Mouse (Mus musculus) heart, embryonic 13.5 days (tissue): ENCODE data around the gene Itsn1. TPM values are rescaled to one million over a fixed set of nuclear protein-coding genes. Genes with fewer than 3 reads are reported as not detected.

Source experiments
- ATAC-seq: fragments of 200-750 bp; cut with Nextera tagmentation; 2 replicates; pipeline ENCODE4 v1.8.0; 2017; ENCODE audit warnings: moderate TSS enrichment; ENCODE audit not compliant: insufficient number of reproducible peaks, low FRiP score, low TSS enrichment; ENCODE audit errors: extremely low read depth
- H3K27ac ChIP-seq: fragments of 300-500 bp; sonication (generic); replicated peaks from 2 replicates; pipeline ENCODE4 v1.5.1; 2015; ENCODE audit warnings: moderate library complexity, mild to moderate bottlenecking, inconsistent platforms
- H3K27me3 ChIP-seq: fragments of 300-500 bp; sonication (generic); replicated peaks from 2 replicates; pipeline ENCODE4 v1.6.1; 2015; ENCODE audit warnings: mild to moderate bottlenecking, inconsistent platforms
- H3K36me3 ChIP-seq: fragments of 300-500 bp; sonication (generic); 2 replicates; pipeline ENCODE4 v1.6.1; 2015; ENCODE audit warnings: mild to moderate bottlenecking, inconsistent platforms
- H3K4me1 ChIP-seq: fragments of 300-500 bp; sonication (generic); 2 replicates; pipeline ENCODE4 v1.6.1; 2015; ENCODE audit warnings: inconsistent platforms
- H3K4me2 ChIP-seq: fragments of 300-500 bp; sonication (generic); 2 replicates; pipeline ENCODE4 v1.6.1; 2015; ENCODE audit warnings: inconsistent platforms, mild to moderate bottlenecking, moderate library complexity
- H3K4me3 ChIP-seq: fragments of 300-500 bp; sonication (generic); 2 replicates; pipeline ENCODE4 v1.5.1; 2015; ENCODE audit warnings: moderate library complexity, mild to moderate bottlenecking, inconsistent platforms
- H3K9ac ChIP-seq: fragments of 300-500 bp; sonication (generic); 2 replicates; pipeline ENCODE4 v1.6.1; 2015; ENCODE audit warnings: inconsistent platforms, mild to moderate bottlenecking, moderate library complexity
- H3K9me3 ChIP-seq: fragments of 300-500 bp; sonication (generic); 2 replicates; pipeline ENCODE4 v1.6.1; 2016; ENCODE audit warnings: inconsistent platforms
- WGBS: fragments of 180-500 bp; shearing (Covaris S2); methylation state at CpG from one replicate; pipeline ENCODE4 v1.1.7; 2015; ENCODE audit warnings: mixed read lengths; 5-methylcytosine and 5-hydroxymethylcytosine counted together
- polyA plus RNA-seq: library from polyadenylated mRNA; unstranded; fragments of >200 nt; fragmentation: Nextera tagmentation; extraction: Ambion mirVana; gene quantifications from 2 replicates; pipeline ENCODE4 v1.2.1, GENCODE M21; 2015

The Itsn1 gene
- polyA plus RNA-seq, 1 experiment from 2014 or later, result 19.5 TPM

DNA sequence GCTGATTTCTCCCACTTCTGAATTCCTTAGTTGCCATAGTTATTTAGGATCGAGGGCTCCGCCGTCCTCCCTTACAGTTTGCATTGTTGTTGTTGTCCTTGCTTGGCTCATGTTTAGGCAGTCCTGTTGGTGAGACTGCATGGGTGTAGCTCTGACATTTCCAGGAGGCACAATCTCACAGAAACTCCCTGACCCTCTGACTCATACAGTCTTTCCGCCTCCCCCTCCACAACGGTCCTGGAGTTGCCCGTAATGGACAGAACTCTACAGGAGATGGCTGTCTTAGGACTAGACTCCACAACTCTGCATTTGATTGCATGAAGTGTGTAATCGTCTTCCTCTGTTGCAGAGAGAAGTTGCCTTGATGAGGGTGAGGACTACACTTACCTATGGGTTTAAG lies 65.2 kb downstream of the Itsn1 start:
- no peaks in the 10 kb centered on the region for H3K9me3 ChIP-seq
- H3K36me3 ChIP-seq, result peaks cover 28% of the 10 kb centered on the region
- no peak overlapping the region; the same call in 1 of the 2 replicates for H3K9ac ChIP-seq
- H3K4me2 ChIP-seq, result peak overlapping the region; percentile 50
- H3K27me3 ChIP-seq, result no peaks in the 10 kb centered on the region
- ATAC-seq, result no peak
- no peak overlapping the region for H3K4me3 ChIP-seq
- peak overlapping the region; percentile 83 for H3K27ac ChIP-seq
- peaks cover 56% of the 10 kb centered on the region for H3K4me1 ChIP-seq
- 64% methylated on average over 7 of the region's 7 CpGs for WGBS

DNA sequence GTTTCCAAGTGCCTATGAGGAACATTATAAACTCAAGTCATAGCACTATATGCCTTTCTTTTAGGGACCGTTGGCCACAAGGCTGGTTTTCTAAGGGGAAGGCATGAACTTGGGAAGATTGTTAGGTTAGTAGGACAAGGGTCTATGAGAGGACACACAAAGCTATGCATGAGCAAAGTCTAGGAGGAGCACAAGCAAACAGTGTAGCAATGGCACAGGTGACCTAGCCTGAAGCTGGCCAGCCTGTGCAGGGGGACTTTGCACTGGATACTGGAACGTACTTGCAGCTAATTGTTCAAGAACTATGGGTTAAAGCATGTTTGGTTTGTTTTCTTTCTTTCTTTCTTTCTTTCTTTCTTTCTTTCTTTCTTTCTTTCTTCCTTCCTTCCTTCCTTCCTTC lies 66.0 kb downstream of the Itsn1 start:
- ATAC-seq, result no peak
- 95% methylated on average over 2 of the region's 2 CpGs for WGBS
- Histone ChIP-seq H3K4me3 (no peak overlapping the region), H3K36me3 (peaks cover 28% of the 10 kb centered on the region), H3K27ac (0 out of 2 replicates have a peak overlapping the region, but pooled peaks have one; percentile 83), H3K4me2 (no peak overlapping the region), H3K9ac (no peak overlapping the region), H3K9me3 (no peaks in the 10 kb centered on the region), H3K27me3 (no peaks in the 10 kb centered on the region), H3K4me1 (peaks cover 49% of the 10 kb centered on the region)

DNA sequence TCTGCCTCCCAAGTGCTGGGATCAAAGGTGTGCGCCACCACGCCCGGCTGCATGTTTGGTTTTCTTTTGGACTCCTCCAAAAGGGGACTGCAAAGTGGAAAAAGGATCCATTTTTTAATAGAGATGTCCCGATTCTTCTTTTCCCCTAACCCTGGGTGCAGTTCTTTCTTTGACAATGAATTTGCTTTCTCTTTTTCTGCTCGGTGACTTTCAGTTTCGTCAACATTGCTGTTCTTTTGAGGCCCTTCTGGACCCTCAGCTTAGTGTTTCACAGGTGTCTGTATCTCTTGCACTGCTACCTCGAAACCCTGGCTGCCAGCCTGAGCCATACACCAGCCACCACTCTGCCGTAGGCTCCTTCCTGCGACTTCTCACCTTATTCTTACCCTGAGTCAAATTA lies 66.5 kb downstream of the Itsn1 start:
- ATAC-seq, result no peak
- H3K27me3 ChIP-seq, result no peaks in the 10 kb centered on the region
- peaks cover 43% of the 10 kb centered on the region for H3K4me1 ChIP-seq
- 90% methylated on average over 9 of the region's 9 CpGs for WGBS
- H3K36me3 ChIP-seq, result peaks cover 28% of the 10 kb centered on the region
- H3K27ac ChIP-seq, result no peak overlapping the region
- H3K9ac ChIP-seq, result no peak overlapping the region
- no peak overlapping the region for H3K4me3 ChIP-seq
- no peaks in the 10 kb centered on the region for H3K9me3 ChIP-seq
- H3K4me2 ChIP-seq, result no peak overlapping the region

DNA sequence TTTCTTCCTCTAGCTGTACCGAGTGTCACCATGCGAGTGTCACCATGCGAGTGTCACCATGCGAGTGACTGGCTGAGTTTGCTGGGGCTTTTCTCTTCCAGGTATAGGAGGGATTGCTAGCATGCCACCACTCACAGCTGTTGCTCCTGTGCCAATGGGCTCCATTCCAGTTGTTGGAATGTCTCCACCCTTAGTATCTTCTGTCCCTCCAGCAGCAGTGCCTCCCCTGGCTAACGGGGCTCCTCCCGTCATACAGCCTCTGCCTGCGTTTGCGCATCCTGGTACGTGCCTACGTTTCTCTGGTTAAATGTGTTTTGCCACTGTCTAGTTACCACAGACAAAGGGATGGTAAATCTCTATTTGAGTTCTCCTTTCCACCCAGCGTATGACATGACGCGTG lies 72.3 kb downstream of the Itsn1 start:
- no peak overlapping the region for H3K4me2 ChIP-seq
- H3K4me1 ChIP-seq, result peaks cover 18% of the 10 kb centered on the region
- WGBS, result 90% methylated on average over 13 of the region's 13 CpGs
- no peak overlapping the region for H3K27ac ChIP-seq
- no peak overlapping the region for H3K4me3 ChIP-seq
- no peaks in the 10 kb centered on the region for H3K9me3 ChIP-seq
- no peak overlapping the region for H3K9ac ChIP-seq
- no peaks in the 10 kb centered on the region for H3K27me3 ChIP-seq
- no peak for ATAC-seq
- H3K36me3 ChIP-seq, result peaks cover 58% of the 10 kb centered on the region

DNA sequence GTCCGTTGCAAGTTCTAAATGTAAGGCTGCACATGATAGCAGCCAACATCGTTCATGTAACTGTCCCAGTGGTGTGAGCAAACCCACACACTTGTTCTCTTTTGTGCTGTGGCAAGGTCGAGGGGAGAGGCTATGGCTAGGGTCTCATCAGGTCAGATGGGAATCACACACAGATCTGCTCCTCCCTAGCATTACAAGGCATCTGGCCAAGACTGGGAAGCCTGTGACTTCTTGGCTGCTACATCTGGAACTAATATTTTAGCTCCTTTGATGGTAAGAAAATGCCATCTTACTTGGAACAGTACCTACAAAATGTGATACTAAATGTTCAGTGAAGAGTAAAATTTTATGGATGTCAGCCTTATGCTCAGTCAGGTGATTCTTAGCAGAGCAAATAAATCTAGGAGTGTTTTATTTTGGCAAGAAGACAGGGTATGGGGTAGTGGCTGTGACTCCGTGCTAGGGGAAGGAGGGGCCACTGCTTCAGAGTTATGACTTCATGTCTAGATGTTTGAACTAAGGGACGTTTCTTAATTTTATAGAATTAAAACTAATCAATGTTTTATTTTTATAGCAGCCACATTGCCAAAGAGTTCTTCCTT lies 73.5 kb downstream of the Itsn1 start:
- Histone ChIP-seq H3K27me3 (no peaks in the 10 kb centered on the region), H3K36me3 (peaks cover 59% of the 10 kb centered on the region), H3K4me2 (no peak overlapping the region), H3K9ac (no peak overlapping the region), H3K9me3 (no peaks in the 10 kb centered on the region), H3K4me3 (no peak overlapping the region), H3K4me1 (peaks cover 18% of the 10 kb centered on the region), H3K27ac (no peak overlapping the region)
- ATAC-seq, result no peak
- 79% methylated on average over 5 of the region's 5 CpGs for WGBS

DNA sequence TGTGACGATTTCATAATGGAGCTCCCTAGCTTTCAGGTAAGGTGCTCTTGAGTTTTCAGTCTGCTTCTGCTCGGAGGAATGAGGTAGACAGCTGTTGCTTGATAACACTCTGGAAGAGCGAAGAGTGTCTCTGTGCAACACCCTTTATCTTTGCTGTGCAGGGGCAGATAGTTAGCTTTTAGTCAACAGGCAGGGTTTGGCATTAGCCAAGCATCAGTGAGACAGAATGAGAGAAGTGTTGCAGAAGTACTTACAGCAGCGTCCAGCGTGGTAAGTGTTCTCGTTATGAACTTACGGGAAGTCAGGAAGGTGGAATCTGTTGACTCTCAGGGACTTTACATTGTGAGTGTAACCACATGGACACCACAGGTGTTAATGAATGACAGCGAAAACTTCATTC lies 75.3 kb downstream of the Itsn1 start:
- WGBS, result 41% methylated on average over 8 of the region's 8 CpGs
- Histone ChIP-seq H3K27ac (peak overlapping the region; percentile 57), H3K9ac (no peak overlapping the region), H3K9me3 (no peaks in the 10 kb centered on the region), H3K4me1 (peaks cover 15% of the 10 kb centered on the region), H3K27me3 (no peaks in the 10 kb centered on the region), H3K4me3 (peak overlapping the region; percentile 28), H3K36me3 (peaks cover 73% of the 10 kb centered on the region), H3K4me2 (peak overlapping the region; percentile 51)
- 0 out of 2 replicates have a peak, but pooled peaks have one; percentile 39 for ATAC-seq

DNA sequence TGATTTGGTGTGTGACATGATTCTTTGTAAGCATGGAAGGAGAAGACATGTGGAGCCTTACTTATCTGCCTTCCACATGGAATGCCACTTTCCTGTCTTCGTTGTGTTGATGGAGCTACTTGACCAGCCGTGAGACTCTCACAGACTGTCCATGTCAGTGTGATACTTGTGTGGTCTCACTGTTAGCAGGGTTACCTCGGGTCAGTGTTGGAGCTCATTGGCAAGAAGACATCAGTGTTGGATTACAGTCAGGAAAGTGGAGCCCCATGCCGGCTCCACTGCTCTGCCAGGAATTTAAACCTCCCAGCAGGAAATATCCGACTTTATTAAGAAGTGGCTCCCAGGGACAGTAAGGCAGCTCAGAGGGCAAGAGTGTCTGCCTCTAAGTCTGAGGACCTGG lies 75.8 kb downstream of the Itsn1 start:
- Histone ChIP-seq H3K27me3 (no peaks in the 10 kb centered on the region), H3K4me3 (peak overlapping the region; percentile 28), H3K9ac (peak overlapping the region; percentile 37; the same call in 1 of the 2 replicates), H3K36me3 (peaks cover 77% of the 10 kb centered on the region), H3K27ac (peak overlapping the region; percentile 57), H3K9me3 (no peaks in the 10 kb centered on the region), H3K4me2 (peak overlapping the region; percentile 51), H3K4me1 (peaks cover 17% of the 10 kb centered on the region)
- ATAC-seq, result peak; percentile 51
- WGBS, result 19% methylated on average over 5 of the region's 5 CpGs

DNA sequence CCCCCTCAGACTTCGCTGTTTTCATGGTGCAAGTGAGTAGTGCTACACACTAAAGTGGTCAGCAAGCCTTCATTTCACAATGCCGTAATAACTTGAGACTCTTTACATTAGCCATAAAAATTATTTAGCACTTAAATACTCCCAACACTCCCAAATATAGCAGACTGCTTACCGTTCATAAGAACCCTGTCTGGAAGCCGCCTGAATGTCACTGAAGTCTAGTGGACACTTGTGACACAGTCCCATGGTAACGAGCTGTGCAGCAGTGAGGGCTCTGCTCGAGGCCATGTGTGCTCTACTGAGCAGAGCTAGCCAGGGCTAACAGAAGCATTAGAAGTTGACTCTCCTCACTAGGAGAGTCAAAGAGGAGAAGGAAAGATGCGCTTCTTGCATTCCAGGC lies 81.2 kb downstream of the Itsn1 start:
- Histone ChIP-seq H3K9ac (no peak overlapping the region), H3K4me1 (0 out of 2 replicates have a peak, but pooled peaks cover 5% of the 10 kb centered on the region), H3K4me3 (no peak overlapping the region), H3K27ac (no peak overlapping the region), H3K4me2 (no peak overlapping the region), H3K9me3 (no peaks in the 10 kb centered on the region), H3K36me3 (peaks cover 82% of the 10 kb centered on the region), H3K27me3 (no peaks in the 10 kb centered on the region)
- no peak for ATAC-seq
- whole genome bisulfite sequencing, result 67% methylated on average over 7 of the region's 7 CpGs

DNA sequence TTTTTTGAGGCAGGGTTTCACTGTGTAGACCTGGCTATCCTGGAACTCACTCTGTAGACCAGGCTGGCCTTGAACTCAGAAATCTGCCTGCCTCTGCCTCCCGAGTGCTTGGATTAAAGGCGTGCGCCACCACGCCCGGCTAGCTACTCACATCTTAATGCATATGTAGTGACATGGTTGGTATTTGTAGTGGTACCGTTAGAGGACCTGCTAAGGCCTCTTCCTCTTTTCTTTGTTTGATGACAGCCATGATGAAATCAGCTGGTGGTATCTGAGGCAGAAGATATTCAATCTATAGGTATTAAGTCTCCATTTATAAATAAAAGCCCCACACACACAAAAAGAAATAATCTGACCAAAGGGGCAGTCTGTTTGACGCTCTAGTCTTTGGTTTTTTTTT lies 82.3 kb downstream of the Itsn1 start:
- Histone ChIP-seq H3K9ac (no peak overlapping the region), H3K4me2 (no peak overlapping the region), H3K27ac (no peak overlapping the region), H3K4me1 (0 out of 2 replicates have a peak, but pooled peaks cover 5% of the 10 kb centered on the region), H3K4me3 (no peak overlapping the region), H3K36me3 (peaks cover 84% of the 10 kb centered on the region), H3K27me3 (no peaks in the 10 kb centered on the region), H3K9me3 (no peaks in the 10 kb centered on the region)
- 92% methylated on average over 7 of the region's 7 CpGs for WGBS
- ATAC-seq, result no peak

DNA sequence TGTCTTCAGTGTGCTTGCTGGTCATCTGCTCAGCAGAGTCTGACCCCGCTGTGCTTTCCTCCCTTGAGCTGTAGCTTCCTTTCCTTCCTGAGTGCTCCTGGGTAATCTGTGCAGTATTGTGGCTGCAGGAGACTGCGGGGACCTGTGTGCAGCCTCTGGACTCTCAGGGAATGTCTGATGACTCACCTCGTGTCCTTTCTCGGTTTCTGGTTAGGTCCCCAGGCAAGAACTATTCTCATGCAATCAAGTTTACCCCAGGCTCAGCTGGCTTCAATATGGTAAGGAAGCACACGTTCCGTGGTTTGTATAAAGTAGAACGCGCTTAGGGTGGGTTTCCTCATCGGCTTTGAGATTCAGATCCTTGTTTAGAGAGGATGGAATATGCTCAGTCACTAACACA lies 82.8 kb downstream of the Itsn1 start:
- no peak overlapping the region for H3K4me2 ChIP-seq
- no peak for ATAC-seq
- no peak overlapping the region for H3K9ac ChIP-seq
- no peak overlapping the region for H3K4me3 ChIP-seq
- H3K9me3 ChIP-seq, result no peaks in the 10 kb centered on the region
- no peak overlapping the region for H3K27ac ChIP-seq
- 0 out of 2 replicates have a peak, but pooled peaks cover 5% of the 10 kb centered on the region for H3K4me1 ChIP-seq
- WGBS, result 79% methylated on average over 9 of the region's 9 CpGs
- H3K36me3 ChIP-seq, result peaks cover 85% of the 10 kb centered on the region
- no peaks in the 10 kb centered on the region for H3K27me3 ChIP-seq

DNA sequence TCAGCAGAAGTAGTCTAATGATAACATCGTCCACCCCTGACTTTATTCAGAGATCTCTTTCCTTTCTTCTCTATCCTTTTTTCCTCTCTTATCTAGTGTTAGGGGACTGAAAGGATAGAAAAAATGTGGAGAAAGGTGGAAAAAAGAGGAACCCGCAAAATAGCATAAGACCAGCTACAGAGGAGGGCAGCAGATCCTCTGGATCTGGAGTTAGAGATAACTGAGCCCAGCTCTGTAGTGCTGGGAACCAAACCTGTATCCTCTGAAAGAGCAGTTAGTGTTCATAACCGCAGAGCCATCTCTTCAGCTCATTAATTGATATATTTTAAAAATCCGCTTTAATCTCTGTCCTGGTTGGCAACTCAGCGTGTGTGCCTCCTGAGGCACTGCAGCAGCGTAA lies 84.5 kb downstream of the Itsn1 start:
- Histone ChIP-seq H3K36me3 (peaks cover 89% of the 10 kb centered on the region), H3K27me3 (no peaks in the 10 kb centered on the region), H3K27ac (no peak overlapping the region), H3K9ac (no peak overlapping the region), H3K4me2 (no peak overlapping the region), H3K4me1 (0 out of 2 replicates have a peak, but pooled peaks cover 5% of the 10 kb centered on the region), H3K4me3 (no peak overlapping the region), H3K9me3 (no peaks in the 10 kb centered on the region)
- ATAC-seq, result no peak
- WGBS, result 90% methylated on average over 6 of the region's 6 CpGs

DNA sequence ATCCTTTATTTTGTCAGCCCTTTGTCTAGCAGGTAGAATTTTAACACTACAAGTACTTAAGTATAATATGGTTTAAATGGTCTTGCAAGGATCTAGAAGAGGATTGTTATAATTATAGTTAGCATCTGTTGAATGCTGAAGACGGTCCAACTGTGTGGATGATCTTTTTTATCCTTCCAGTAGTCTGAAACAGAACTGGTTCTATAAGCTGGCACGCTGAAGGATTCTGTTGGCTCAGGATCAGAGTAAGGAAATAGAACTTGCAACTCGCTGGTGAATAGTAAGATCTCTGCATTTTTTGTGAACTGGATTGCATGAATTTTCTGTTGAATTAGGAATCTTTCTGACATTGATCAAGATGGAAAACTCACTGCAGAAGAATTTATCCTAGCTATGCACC lies 86.0 kb downstream of the Itsn1 start:
- Histone ChIP-seq H3K36me3 (peaks cover 91% of the 10 kb centered on the region), H3K27ac (no peak overlapping the region), H3K4me3 (no peak overlapping the region), H3K4me2 (no peak overlapping the region), H3K9me3 (no peaks in the 10 kb centered on the region), H3K9ac (no peak overlapping the region), H3K4me1 (0 out of 2 replicates have a peak, but pooled peaks cover 2% of the 10 kb centered on the region), H3K27me3 (no peaks in the 10 kb centered on the region)
- 85% methylated on average over 3 of the region's 3 CpGs for WGBS
- no peak for ATAC-seq
